Mouse (Mus musculus) megakaryocyte, embryonic 14.5 days (primary cell): Measurements from ENCODE around the gene Gfra1. TPM values are rescaled to one million over a fixed set of nuclear protein-coding genes. Genes with fewer than 3 reads are reported as not detected.

ENCODE experiments used
- H3K27me3 ChIP-seq: replicated peaks from 2 replicates; pipeline ENCODE3; 2012; ENCODE audit warnings: inconsistent platforms
- H3K36me3 ChIP-seq: replicated peaks from 2 replicates; pipeline ENCODE3; 2012; ENCODE audit warnings: low read length, inconsistent platforms, mixed read lengths
- H3K4me1 ChIP-seq: 2 replicates; pipeline ENCODE4 v1.6.1; 2012; ENCODE audit warnings: inconsistent platforms
- H3K4me3 ChIP-seq: replicated peaks from 2 replicates; pipeline ENCODE3; 2012; ENCODE audit warnings: moderate library complexity, mild to moderate bottlenecking, inconsistent platforms
- H3K9me3 ChIP-seq: 2 replicates; pipeline ENCODE4 v1.6.1; 2012; ENCODE audit warnings: inconsistent platforms
- FLI1 ChIP-seq: IDR thresholded peaks from 2 replicates; pipeline ENCODE4 v1.6.1; 2012; ENCODE audit warnings: low read length, inconsistent platforms, mixed read lengths
- GATA1 ChIP-seq: IDR thresholded peaks from 3 replicates; pipeline ENCODE4 v1.6.1; 2012; ENCODE audit warnings: mixed read lengths, low read length, inconsistent platforms, borderline replicate concordance
- polyA plus RNA-seq: library from polyadenylated mRNA; stranded (reverse); fragments of >175 nt; gene quantifications from 2 replicates; pipeline ENCODE4 v1.2.3, GENCODE M21; 2012; ENCODE audit warnings: low replicate concordance; ENCODE audit not compliant: insufficient read depth

Gfra1 gene
- polyA plus RNA-seq, 1 experiment, result not detected

DNA sequence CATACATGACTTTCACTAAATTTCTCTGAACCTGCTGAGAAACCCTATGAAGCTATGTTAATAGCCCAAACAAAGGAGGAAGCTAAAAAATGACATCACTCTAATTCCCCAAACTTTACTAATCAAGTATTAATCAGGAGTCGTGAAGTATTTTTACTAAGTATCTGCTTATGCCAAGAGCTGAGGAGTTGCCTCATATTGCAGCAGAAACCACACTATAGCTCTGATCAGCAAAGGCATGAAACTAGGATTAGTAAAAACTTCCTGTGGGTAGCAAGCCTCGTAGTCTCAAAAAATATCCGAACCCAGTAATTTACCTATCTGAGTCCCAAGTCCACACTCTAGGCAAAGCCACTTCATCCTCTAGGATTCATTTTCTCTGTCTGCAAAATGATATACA is 55.5 kb downstream of the Gfra1 start:
- Histone ChIP-seq H3K36me3 (no peaks in the 10 kb centered on the region), H3K27me3 (no peaks in the 10 kb centered on the region), H3K9me3 (peaks cover 5% of the 10 kb centered on the region), H3K4me3 (no peak overlapping the region), H3K4me1 (no peaks in the 10 kb centered on the region)
- TF ChIP-seq FLI1 (no peak), GATA1 (no peak)

GRCm38 (mm10) chr19:58399166-58399565 is 56.5 kb downstream of the Gfra1 start:
- H3K27me3 ChIP-seq, result no peaks in the 10 kb centered on the region
- no peaks in the 10 kb centered on the region for H3K36me3 ChIP-seq
- no peak for TF ChIP-seq GATA1
- no peaks in the 10 kb centered on the region for H3K4me1 ChIP-seq
- H3K4me3 ChIP-seq, result no peak overlapping the region
- peaks cover 5% of the 10 kb centered on the region for H3K9me3 ChIP-seq

DNA sequence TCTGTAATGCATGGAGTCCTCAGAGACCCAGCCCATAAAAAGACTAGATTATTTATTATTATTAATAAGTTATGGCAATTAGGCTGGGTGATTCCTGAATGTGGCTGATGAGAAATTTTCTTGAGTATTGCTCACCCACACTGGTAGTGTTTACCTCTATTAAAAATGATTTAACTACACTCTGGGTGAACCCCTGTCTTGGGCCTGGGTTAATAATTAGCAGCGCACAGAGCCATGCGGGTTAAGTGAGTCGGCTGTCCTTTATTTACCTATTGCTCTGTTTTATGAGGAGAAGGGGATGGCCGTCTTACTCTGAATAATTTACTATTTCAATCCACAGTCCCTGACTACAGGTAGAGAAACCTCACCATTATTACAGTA is 59.1 kb downstream of the Gfra1 start:
- Histone ChIP-seq H3K4me3 (no peak overlapping the region), H3K9me3 (peaks cover 9% of the 10 kb centered on the region), H3K36me3 (no peaks in the 10 kb centered on the region), H3K4me1 (no peaks in the 10 kb centered on the region), H3K27me3 (no peaks in the 10 kb centered on the region)
- TF ChIP-seq GATA1 (no peak), FLI1 (no peak)

- Histone ChIP-seq H3K4me1 (no peaks in the 10 kb centered on the region), H3K27me3 (no peaks in the 10 kb centered on the region), H3K4me3 (peak overlapping the region; percentile 29), H3K36me3 (no peaks in the 10 kb centered on the region), H3K9me3 (peaks cover 9% of the 10 kb centered on the region)
- TF ChIP-seq FLI1 (no peak), GATA1 (no peak)
Measured at GRCm38 (mm10) chr19:58395785-58396603, 59.7 kb downstream of the Gfra1 start.

GRCm38 (mm10) chr19:58393121-58393520 is 62.6 kb downstream of the Gfra1 start:
- Histone ChIP-seq H3K4me3 (no peak overlapping the region), H3K9me3 (peaks cover 23% of the 10 kb centered on the region), H3K36me3 (no peaks in the 10 kb centered on the region), H3K27me3 (peaks cover 4% of the 10 kb centered on the region), H3K4me1 (no peaks in the 10 kb centered on the region)
- no peak for TF ChIP-seq GATA1
- no peak for TF ChIP-seq FLI1

DNA sequence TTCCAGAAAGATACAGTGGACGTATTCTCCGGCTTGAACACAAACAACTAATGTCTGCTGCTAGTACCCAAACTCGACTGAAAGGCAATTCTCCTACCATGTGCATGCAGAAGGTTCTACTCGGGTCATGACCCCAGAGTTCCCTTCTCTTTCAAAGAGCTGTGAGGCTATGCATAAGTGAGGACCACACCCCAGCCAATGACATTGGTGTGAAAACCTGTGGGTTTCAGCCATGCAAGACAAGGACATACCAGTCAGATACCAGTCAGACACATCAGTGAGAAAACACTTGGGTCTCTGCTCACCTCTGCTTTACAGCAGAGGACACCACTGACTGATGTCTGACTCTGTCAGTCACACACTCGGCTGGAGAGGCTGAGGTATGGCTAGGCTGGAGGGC is 63.9 kb downstream of the Gfra1 start:
- H3K4me1 ChIP-seq, result no peaks in the 10 kb centered on the region
- H3K36me3 ChIP-seq, result no peaks in the 10 kb centered on the region
- peaks cover 4% of the 10 kb centered on the region for H3K27me3 ChIP-seq
- peaks cover 23% of the 10 kb centered on the region for H3K9me3 ChIP-seq
- H3K4me3 ChIP-seq, result no peak overlapping the region
- TF ChIP-seq FLI1, result no peak
- TF ChIP-seq GATA1, result no peak

DNA sequence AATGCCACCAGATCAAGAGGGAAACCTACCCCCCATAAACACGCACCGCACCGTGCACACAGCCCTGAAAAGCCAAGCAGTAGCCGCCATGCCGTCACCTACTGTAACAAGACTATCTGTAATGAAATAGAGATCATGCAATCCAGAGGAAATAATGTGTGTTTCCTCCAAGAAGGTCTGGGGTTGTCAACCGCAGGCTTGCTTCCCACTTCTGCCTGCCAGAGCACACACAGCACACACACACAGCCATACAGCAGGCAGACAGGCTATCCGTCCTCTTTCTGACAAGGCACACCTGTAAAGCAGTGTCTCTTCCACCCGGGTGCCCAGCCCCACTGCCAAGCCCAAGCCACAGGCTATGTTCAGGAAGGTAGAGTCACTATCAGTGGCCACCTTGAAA is 66.2 kb downstream of the Gfra1 start:
- Histone ChIP-seq H3K4me3 (no peak overlapping the region), H3K4me1 (no peaks in the 10 kb centered on the region), H3K36me3 (no peaks in the 10 kb centered on the region), H3K27me3 (peaks cover 4% of the 10 kb centered on the region), H3K9me3 (peaks cover 23% of the 10 kb centered on the region)
- no peak for TF ChIP-seq GATA1
- TF ChIP-seq FLI1, result no peak

GRCm38 (mm10) chr19:58388851-58389447 is 66.8 kb downstream of the Gfra1 start:
- Histone ChIP-seq H3K9me3 (peaks cover 23% of the 10 kb centered on the region), H3K36me3 (no peaks in the 10 kb centered on the region), H3K27me3 (peaks cover 4% of the 10 kb centered on the region), H3K4me3 (no peak overlapping the region), H3K4me1 (no peaks in the 10 kb centered on the region)
- no peak for TF ChIP-seq GATA1
- TF ChIP-seq FLI1, result no peak

- no peak for TF ChIP-seq FLI1
- no peak for TF ChIP-seq GATA1
- Histone ChIP-seq H3K27me3 (peaks cover 3% of the 10 kb centered on the region), H3K9me3 (peaks cover 6% of the 10 kb centered on the region), H3K4me1 (no peaks in the 10 kb centered on the region), H3K36me3 (no peaks in the 10 kb centered on the region), H3K4me3 (no peak overlapping the region)
Measured at GRCm38 (mm10) chr19:58383273-58383672, 72.4 kb downstream of the Gfra1 start.

- H3K4me3 ChIP-seq, result no peak overlapping the region
- peaks cover 5% of the 10 kb centered on the region for H3K27me3 ChIP-seq
- H3K36me3 ChIP-seq, result no peaks in the 10 kb centered on the region
- H3K9me3 ChIP-seq, result no peaks in the 10 kb centered on the region; the same call in 1 of the 2 replicates
- TF ChIP-seq FLI1 (no peak), GATA1 (no peak)
- H3K4me1 ChIP-seq, result no peaks in the 10 kb centered on the region
Measured at GRCm38 (mm10) chr19:58382535-58382934, 73.2 kb downstream of the Gfra1 start.
